Mouse (Mus musculus): ENCODE results near the gene Atoh8. TPM values are rescaled to one million over a fixed set of nuclear protein-coding genes. Genes with fewer than 3 reads are reported as not detected.

Atoh8 gene
- polyA plus RNA-seq, 1 experiment from 2014 or later, result 20.6 TPM

GRCm38 (mm10) chr6:72197515-72197914 lies 37.9 kb downstream of the Atoh8 start:
- Histone ChIP-seq H3K4me2 (replicated peaks; ENCODE audit: low read depth, low read length) (no peak overlapping the region), H3K27ac (ENCODE audit: low read length) (no peak overlapping the region), H3K9me3 (ENCODE audit: low read length) (no peaks in the 10 kb centered on the region; the same call in 1 of the 2 replicates), H3K36me3 (ENCODE audit: insufficient read depth, low read length) (no peaks in the 10 kb centered on the region), H3K4me3 (ENCODE audit: low read depth, low read length) (no peak overlapping the region), H3K9ac (replicated peaks; ENCODE audit: low read depth) (no peak overlapping the region), H3K27me3 (replicated peaks; ENCODE audit: insufficient read depth, low read length) (no peaks in the 10 kb centered on the region), H3K4me1 (ENCODE audit: insufficient read depth, low read depth, low read length) (peaks cover 11% of the 10 kb centered on the region; the same call in 1 of the 2 replicates)
- no peak for TF ChIP-seq CTCF (IDR thresholded peaks at IDR 0.05)
- TF ChIP-seq EP300 (IDR thresholded peaks at IDR 0.05), result no peak
- DNase-seq (ENCODE audit: low spot score) (no peak), ATAC-seq (no peak)

DNA sequence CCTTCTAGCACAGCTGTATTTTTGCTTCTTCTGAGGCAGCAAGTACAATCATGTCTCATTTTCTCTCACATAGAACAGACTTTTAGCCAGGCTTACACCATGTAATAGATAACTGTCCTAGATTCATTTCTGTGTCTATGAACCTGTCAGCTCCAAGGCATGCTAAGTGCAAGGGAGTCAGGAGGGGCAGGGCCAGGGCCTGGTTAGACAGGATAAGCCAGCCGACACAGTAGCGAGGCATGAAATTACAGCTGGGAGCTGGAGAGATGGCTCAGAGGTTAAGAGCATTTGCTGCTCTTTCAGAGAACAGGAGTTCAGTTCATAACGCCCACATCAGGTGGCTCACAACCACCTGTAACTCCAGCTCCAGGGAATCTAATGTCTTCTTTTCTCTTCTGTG lies 38.7 kb downstream of the Atoh8 start:
- H3K27ac ChIP-seq (ENCODE audit: low read length), result no peak overlapping the region
- DNase-seq (ENCODE audit: low spot score) (no peak), ATAC-seq (no peak)
- TF ChIP-seq EP300 (IDR thresholded peaks at IDR 0.05), result no peak
- TF ChIP-seq CTCF (IDR thresholded peaks at IDR 0.05), result no peak
- H3K36me3 ChIP-seq (ENCODE audit: insufficient read depth, low read length), result no peaks in the 10 kb centered on the region
- H3K4me2 ChIP-seq (replicated peaks; ENCODE audit: low read depth, low read length), result no peak overlapping the region
- no peaks in the 10 kb centered on the region; the same call in 1 of the 2 replicates for H3K9me3 ChIP-seq (ENCODE audit: low read length)
- no peak overlapping the region for H3K4me3 ChIP-seq (ENCODE audit: low read depth, low read length)
- WGBS, result 67% methylated on average over 3 of the region's 3 CpGs
- H3K27me3 ChIP-seq (replicated peaks; ENCODE audit: insufficient read depth, low read length), result no peaks in the 10 kb centered on the region
- no peak overlapping the region for H3K9ac ChIP-seq (replicated peaks; ENCODE audit: low read depth)
- H3K4me1 ChIP-seq (ENCODE audit: insufficient read depth, low read depth, low read length), result peaks cover 11% of the 10 kb centered on the region; the same call in 1 of the 2 replicates

GRCm38 (mm10) chr6:72190577-72190976 lies 44.8 kb downstream of the Atoh8 start:
- ATAC-seq (no peak), DNase-seq (ENCODE audit: low spot score) (no peak)
- no peaks in the 10 kb centered on the region for H3K36me3 ChIP-seq (ENCODE audit: insufficient read depth, low read length)
- H3K9ac ChIP-seq (replicated peaks; ENCODE audit: low read depth), result no peak overlapping the region
- no peak for TF ChIP-seq CTCF (IDR thresholded peaks at IDR 0.05)
- no peak for TF ChIP-seq EP300 (IDR thresholded peaks at IDR 0.05)
- peaks cover 14% of the 10 kb centered on the region for H3K4me1 ChIP-seq (ENCODE audit: insufficient read depth, low read depth, low read length)
- H3K27me3 ChIP-seq (replicated peaks; ENCODE audit: insufficient read depth, low read length), result no peaks in the 10 kb centered on the region
- H3K27ac ChIP-seq (ENCODE audit: low read length), result no peak overlapping the region
- no peak overlapping the region for H3K4me3 ChIP-seq (ENCODE audit: low read depth, low read length)
- H3K4me2 ChIP-seq (replicated peaks; ENCODE audit: low read depth, low read length), result no peak overlapping the region
- WGBS, result 46% methylated on average over 5 of the region's 5 CpGs
- H3K9me3 ChIP-seq (ENCODE audit: low read length), result no peaks in the 10 kb centered on the region; the same call in 1 of the 2 replicates

GRCm38 (mm10) chr6:72190120-72190519 lies 45.3 kb downstream of the Atoh8 start:
- Histone ChIP-seq H3K27ac (ENCODE audit: low read length) (no peak overlapping the region), H3K9ac (replicated peaks; ENCODE audit: low read depth) (no peak overlapping the region), H3K4me3 (ENCODE audit: low read depth, low read length) (no peak overlapping the region), H3K9me3 (ENCODE audit: low read length) (no peaks in the 10 kb centered on the region; the same call in 1 of the 2 replicates), H3K27me3 (replicated peaks; ENCODE audit: insufficient read depth, low read length) (no peaks in the 10 kb centered on the region), H3K36me3 (ENCODE audit: insufficient read depth, low read length) (no peaks in the 10 kb centered on the region), H3K4me1 (ENCODE audit: insufficient read depth, low read depth, low read length) (peaks cover 14% of the 10 kb centered on the region), H3K4me2 (replicated peaks; ENCODE audit: low read depth, low read length) (no peak overlapping the region)
- TF ChIP-seq CTCF (IDR thresholded peaks at IDR 0.05) (no peak), EP300 (IDR thresholded peaks at IDR 0.05) (no peak)
- no peak for ATAC-seq
- DNase-seq (ENCODE audit: low spot score), result no peak
- WGBS, result 20% methylated on average over 6 of the region's 6 CpGs

DNA sequence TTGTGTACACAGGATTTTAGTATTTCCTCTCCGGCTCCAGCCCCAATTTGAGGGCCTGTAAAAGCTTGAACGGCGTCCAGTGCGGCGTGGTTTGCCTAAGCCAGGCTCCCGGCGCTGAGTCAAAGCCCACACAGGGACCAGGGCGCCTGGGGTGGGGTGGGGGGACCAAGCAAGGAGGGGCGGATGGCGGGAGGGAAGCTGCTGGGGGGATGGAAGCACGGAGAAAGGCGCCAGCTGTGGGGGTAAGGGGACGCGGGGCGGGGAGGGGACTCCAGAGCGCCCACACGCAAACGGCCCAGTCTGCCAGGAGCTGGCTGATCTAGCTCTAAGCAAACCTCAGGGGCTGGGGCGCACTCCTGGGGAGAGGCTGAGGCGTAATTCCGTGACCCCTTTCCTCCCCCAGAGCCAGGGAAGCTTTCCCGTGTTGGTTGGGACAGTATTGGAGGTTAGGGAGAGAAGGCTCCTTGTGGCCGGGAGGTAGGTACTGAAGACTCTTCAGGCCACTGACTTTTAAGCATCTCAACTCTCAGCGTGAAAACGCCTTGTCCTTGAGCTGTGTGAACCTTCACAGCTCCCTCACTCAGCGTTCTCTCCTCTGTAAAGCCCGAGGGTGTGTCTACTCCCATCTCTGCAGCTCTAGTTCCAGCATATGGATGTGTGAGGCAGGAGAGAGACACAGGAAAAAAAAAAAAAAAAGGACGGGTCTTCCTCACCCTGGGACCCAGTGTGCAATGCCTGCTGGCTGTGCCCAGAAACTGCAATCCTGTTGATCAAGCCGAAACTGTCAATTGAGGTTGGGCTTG lies 46.1 kb downstream of the Atoh8 start:
- Histone ChIP-seq H3K4me3 (ENCODE audit: low read depth, low read length) (no peak overlapping the region), H3K27me3 (replicated peaks; ENCODE audit: insufficient read depth, low read length) (no peaks in the 10 kb centered on the region), H3K27ac (ENCODE audit: low read length) (peak overlapping the region; percentile 28; the same call in 1 of the 2 replicates), H3K36me3 (ENCODE audit: insufficient read depth, low read length) (no peaks in the 10 kb centered on the region), H3K9me3 (ENCODE audit: low read length) (no peaks in the 10 kb centered on the region; the same call in 1 of the 2 replicates), H3K4me2 (replicated peaks; ENCODE audit: low read depth, low read length) (peak overlapping the region; percentile 46), H3K4me1 (ENCODE audit: insufficient read depth, low read depth, low read length) (peaks cover 14% of the 10 kb centered on the region), H3K9ac (replicated peaks; ENCODE audit: low read depth) (no peak overlapping the region; the same call in 1 of the 2 replicates)
- TF ChIP-seq CTCF (IDR thresholded peaks at IDR 0.05) (no peak), EP300 (IDR thresholded peaks at IDR 0.05) (no peak)
- DNase-seq (ENCODE audit: low spot score) (peak; percentile 53), ATAC-seq (peak; percentile 26)
- WGBS, result 5% methylated on average over 28 of the region's 29 CpGs

DNA sequence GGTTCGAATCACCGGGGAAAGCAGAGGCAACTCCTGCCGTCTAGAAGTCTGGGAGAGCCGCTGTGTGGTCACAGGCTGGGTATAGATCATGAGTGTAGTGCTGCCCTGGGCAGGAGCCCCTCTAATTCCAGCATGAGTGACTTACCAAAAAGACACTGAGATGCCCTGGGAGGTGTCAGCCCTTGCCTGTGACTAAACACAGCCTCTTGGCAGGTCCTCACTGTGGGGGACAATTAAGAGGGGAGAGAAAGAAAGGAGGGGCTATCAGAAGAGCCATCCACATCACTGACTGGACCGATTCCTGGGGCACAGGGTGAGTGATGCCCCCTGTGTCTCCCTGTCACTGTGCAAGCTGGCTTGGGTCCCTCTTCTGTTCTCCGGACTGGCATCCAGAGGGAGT lies 48.6 kb downstream of the Atoh8 start:
- peaks cover 14% of the 10 kb centered on the region for H3K4me1 ChIP-seq (ENCODE audit: insufficient read depth, low read depth, low read length)
- no peak for DNase-seq (ENCODE audit: low spot score)
- WGBS, result 82% methylated on average over 6 of the region's 6 CpGs

More for the DNA sequence above, 48.6 kb downstream of the Atoh8 start:
- H3K36me3 ChIP-seq (ENCODE audit: insufficient read depth, low read length), result no peaks in the 10 kb centered on the region
- H3K27ac ChIP-seq (ENCODE audit: low read length), result no peak overlapping the region
- H3K4me2 ChIP-seq (replicated peaks; ENCODE audit: low read depth, low read length), result no peak overlapping the region
- H3K4me3 ChIP-seq (ENCODE audit: low read depth, low read length), result no peak overlapping the region
- no peak overlapping the region for H3K9ac ChIP-seq (replicated peaks; ENCODE audit: low read depth)
- TF ChIP-seq CTCF (IDR thresholded peaks at IDR 0.05), result no peak
- TF ChIP-seq EP300 (IDR thresholded peaks at IDR 0.05), result no peak
- H3K27me3 ChIP-seq (replicated peaks; ENCODE audit: insufficient read depth, low read length), result no peaks in the 10 kb centered on the region
- no peaks in the 10 kb centered on the region for H3K9me3 ChIP-seq (ENCODE audit: low read length)
- ATAC-seq, result no peak

Data from lung, postnatal 0 days (tissue).